Mouse (Mus musculus): ENCODE data around the gene Asic1.

The Asic1 gene

DNA sequence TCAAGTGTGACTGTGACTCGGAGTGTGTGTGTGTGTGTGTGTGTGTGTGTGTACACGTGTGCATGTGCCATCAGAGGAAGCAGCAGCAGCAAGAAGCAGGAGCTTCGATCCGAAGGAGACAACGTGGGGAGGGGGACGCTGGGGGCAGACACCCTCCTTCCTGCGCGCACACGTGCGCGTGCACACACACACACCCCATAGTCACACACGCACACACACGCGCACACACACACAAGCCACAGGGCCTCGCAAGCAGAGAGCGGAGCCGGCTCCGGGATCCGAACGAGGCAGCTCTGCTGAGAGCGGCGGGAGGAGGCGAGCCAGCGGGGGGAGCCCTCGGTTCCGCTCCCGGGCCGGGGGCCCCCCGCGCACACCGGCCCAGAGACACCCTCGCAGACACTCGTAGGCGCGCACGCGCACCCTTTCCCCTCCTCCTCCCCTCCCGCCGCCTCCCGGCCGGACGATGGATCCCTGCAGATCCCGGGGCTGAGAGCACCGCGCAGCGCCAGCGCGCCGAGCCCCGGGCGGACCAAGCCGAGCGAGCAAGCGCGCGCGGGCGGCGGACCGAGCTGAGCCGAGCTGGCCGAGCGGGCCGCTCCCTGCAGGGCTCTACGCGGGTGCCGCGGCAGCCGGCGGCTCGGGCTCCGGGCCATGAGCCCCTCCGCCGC is at the start of gene Asic1:
Gene Asic1 (plus strand): TSS at position 215 of the 668 bp plus-strand sequence.
- DNase-seq = peak; percentile 52

DNA sequence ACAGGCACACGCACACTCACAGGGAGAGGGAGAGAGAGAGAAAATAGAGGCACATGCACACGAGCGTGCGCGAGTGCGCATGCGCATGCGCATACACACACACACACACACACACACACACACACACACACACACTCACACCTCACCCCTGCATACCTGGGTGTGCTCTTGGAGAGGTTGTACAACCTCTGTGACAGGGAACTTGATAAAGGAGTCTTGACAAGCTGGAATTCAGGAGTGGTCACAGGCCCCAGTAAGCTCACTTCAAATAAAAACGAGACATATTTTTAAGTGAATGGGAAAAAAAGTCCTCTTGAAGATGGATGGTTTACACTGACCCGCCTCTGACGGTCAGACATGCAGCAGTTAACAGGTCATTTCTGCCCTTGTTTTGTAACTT is 48.1 kb upstream of the Asic1 start:
- DNase-seq = no peak

DNA sequence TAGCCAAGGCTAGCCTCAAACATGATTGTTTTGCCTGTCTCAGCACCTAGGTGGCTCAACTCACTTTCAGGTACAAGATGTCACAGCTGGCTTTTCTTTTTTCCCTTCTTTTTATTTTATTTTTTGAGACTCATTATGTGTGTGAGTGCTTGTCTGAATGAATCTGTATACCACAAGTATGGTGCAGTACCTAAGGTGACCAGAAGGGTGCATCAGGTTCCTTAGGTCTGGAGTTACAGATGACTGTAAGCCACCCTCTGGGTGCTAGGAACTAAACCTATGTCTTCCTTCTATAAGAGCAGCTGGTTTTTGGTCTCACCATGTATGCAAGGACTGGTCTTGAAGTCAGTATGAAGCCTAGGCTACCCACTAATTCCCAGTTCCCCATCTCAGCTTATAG is 38.5 kb upstream of the Asic1 start:
- DNase-seq = no peak

- no peak for DNase-seq
These were observed 35.5 kb upstream of the Asic1 start for GRCm38 (mm10) chr15:99634702-99635101.

DNA sequence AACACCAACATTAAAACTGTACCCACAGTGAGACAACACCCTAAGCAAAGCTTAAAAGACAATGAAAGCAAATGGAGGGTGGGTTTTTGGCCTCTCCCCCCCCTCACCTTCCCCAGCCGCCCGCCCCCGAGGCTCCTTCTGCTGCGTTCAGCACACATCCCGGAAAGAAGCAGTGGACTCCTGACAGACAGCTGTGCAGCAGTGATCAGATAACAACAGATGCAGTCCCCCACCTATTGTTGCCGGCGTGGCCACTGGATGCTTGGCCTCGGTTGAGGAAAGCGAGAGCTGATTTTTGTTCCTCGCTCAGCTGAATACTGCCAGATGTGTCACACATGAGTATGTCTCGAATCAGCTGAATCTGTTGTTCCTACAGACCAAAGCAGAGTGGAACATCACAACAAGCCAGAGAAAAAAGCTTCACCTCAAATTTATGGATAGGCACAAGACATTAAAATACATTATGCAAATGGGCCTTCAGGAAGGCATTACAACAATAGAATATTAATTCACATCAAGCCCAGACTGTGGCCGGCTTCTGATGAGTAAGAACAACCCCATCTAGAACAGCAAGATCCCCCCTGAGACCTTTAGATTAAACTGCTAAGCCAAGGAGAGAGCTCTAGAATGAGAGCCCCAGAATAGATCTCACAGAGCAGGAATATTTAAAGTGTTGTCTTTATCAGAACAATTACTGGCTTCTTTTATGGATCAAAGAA is 32.6 kb upstream of the Asic1 start:
- DNase-seq = no peak

GRCm38 (mm10) chr15:99638124-99638485 is 32.1 kb upstream of the Asic1 start:
- DNase-seq = no peak

GRCm38 (mm10) chr15:99642622-99643021 is 27.5 kb upstream of the Asic1 start:
- no peak for DNase-seq

GRCm38 (mm10) chr15:99643832-99644231 is 26.3 kb upstream of the Asic1 start:
- no peak for DNase-seq

- no peak for DNase-seq
These were observed 25.4 kb upstream of the Asic1 start for GRCm38 (mm10) chr15:99644776-99645175.

DNA sequence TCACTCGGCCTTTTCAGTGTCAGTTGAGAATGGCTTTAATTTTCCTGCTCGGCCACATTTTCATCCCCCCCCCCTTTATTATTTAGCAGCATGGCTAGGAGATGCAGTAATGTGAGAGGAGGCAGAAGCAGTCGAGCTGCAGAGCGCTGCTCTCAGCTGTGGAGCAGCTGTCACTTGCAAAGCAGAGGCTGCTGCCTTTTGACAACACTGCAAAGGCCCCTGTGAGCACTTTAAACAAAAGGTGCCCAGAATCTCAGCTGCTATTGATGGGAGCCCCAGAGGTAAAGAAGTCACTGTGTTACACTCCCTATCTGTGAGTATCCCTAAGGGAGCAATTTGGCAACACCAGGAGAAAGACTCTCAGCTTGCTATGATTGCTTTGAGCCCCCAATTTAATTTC is 21.8 kb upstream of the Asic1 start:
- DNase-seq = no peak

DNA sequence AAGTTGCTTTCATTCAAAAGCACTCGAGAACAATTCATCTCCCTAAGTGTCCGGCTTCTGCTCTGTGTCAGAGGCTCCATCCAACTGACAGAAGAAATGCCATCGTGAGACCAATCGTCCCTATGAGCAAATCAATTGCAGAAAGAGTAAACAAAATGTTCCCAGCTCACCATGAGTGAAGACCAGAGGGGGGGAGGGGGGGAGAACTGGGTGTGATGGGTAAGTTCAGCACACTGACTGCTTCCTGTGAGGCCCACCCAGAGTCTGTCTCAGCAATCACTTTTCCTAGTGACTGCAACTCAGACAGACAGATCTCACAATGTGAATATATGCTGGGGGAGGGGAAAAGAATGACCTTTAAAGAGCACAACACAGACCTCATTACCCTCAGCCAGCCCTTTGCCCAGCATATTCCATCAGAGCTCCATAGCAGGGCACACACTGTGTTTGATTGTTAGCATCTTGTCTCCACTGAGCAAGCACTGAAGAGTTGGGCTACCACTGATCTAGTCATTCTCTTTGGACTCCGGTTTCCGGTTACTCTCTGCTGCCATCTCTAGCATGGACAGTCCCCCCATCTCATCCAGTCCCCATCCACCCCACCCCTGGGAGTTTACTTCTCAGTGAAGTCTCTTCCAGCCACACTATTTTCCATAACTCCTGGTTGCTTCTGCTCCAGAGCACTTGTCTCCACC is 21.0 kb upstream of the Asic1 start:
- DNase-seq = no peak

- DNase-seq = no peak
These were observed 19.9 kb upstream of the Asic1 start for GRCm38 (mm10) chr15:99650304-99650703.

DNA sequence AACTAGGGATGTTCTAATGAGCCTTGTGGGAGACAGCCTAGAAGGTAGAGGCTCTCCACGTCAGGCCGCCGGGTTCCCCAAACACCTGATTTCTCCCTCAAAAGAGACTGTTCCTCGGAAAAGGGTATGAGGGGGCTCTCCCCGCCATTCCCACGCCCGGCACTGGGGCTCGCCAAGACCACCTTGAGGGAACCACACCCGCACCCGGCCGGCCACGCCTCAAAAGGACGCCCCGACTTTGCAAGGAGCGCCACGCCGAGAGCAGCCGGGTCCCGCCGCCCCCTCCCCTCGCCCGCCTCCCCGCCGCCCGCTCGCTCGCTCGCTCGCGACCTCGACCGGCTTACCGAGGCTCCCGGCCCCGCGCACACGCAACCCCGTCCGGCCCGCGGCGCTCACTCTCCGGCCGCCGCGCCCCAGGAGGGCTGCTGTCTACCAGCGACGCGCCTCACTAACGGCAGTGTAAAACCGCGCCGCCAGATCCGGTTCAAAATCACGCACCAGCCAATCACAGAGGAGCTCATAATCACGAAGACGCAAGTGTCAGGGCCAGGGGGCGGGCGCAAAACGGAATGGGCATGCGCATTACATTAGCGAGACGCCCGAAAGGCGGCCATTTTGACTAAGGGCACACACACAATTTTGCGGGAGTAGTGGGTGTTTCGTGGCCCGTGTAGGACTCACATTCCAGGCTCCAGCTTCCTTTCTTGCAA is 18.9 kb upstream of the Asic1 start, which contains the start of gene Racgap1:
Gene Racgap1 (minus strand): TSS at position 494 of the 710 bp plus-strand sequence.
- peak; percentile 97 for DNase-seq

- peak; percentile 52 for DNase-seq
These were observed 17.9 kb upstream of the Asic1 start for GRCm38 (mm10) chr15:99651984-99652872.

DNA sequence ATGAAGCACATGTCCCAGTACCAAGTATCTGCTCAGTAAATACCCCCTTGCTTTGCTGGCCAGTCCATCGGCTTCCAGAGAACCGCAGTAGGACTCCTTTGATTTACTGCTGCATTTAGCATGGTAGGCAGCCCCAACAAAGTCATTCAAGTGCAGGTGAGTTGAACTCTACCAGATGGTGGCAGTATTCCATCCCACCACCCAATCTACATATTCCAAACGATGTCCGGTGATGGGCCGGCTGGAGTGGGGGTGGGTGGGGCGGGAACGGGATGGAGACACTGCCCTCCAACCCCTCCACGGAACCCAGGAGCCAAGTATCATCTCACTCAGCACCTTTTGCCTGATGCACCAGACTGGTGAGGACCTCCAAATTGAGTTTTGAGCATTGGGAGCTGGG is 16.9 kb upstream of the Asic1 start:
- no peak for DNase-seq

- DNase-seq = no peak
These were observed 16.3 kb upstream of the Asic1 start for GRCm38 (mm10) chr15:99653876-99654275.

DNA sequence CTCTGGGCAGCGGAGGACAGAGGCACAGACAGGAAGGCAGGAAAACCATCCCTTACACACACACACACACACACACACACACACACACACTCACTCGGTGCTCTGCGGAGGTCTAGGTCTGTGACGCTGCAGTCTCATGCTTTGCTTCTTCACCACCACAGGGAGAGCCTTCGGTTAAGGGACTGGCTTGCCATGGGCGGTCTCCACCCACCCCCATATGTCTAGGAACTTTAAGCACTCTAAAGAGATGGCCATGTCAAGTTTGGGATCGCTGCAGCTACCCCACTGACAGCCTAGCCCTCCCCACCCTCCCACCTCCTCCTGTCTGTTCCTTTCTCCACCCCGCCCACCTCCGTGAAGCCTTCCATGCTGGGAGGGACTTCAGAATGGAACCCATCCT is 14.2 kb upstream of the Asic1 start:
- no peak for DNase-seq

DNA sequence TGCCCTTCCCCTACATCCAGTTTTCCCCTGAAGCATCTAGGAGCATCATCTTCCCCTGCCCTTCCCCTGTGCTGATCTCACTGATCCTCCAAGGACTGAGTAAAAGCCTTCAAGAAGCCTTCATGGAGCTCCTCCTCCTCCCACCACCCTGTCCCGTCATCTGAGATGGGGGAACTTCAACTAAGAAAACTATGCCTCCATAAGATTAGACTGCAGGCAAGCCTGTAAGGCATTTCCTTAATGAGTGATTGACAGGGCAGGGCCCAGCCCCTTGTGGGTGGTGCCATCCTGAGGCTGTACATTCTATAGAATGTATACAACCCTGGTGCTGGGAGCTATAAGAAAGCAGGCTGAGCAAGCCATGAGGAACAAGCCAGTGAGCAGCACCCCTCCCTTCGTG is 11.7 kb upstream of the Asic1 start:
- DNase-seq = no peak

DNA sequence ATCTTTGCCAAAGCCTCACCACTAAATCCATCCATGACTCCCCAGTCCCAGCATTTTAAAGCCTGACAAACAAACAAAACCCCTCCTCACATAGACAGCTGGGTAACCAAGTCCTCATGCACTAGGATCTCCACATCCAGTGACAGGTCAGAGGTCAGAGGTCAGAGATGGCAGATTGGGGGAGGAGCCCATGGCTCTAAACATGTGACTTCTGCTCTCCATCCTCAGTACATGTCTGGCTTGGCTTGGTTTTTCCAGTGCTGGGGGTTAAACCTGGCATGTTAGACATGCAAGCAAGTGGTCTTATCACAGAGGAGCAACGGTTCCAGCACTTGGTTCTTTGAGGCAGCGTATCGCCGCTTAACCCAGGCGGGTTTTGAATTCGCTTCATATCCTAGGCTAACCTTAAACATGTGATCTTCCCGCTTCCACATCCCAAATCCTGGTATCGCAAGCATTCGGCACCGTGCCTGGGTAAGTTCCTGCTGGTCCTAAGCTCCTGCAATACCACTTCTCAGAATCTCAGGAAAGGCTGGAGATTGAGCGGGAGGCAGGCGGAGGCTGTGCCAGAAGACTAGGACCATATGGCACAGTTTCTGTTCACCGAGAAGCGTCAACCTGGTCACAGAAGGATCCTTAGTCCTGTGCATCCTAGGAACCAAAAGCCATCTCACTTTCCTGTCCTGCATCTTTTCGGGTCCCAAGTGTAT is 8.9 kb upstream of the Asic1 start:
- no peak for DNase-seq

- DNase-seq = peak; percentile 48
These were observed 7.8 kb upstream of the Asic1 start for GRCm38 (mm10) chr15:99662371-99662770.

GRCm38 (mm10) chr15:99663964-99664599 is 6.1 kb upstream of the Asic1 start:
- DNase-seq = no peak

Data from liver (tissue).